Mouse (Mus musculus): ENCODE results near the gene Sorcs1. TPM values are rescaled to one million over a fixed set of nuclear protein-coding genes. Genes with fewer than 3 reads are reported as not detected.

The Sorcs1 gene
- polyA plus RNA-seq, 1 experiment: not detected

- H3K4me2 ChIP-seq (ENCODE audit: low read depth): no peak overlapping the region
- no peak for TF ChIP-seq MYOD1 (IDR thresholded peaks at IDR 0.05; ENCODE audit: control insufficient read depth in 1 of 3, insufficient read length in 2 of 3, low read depth in 2 of 3)
- no peak for TF ChIP-seq REST (IDR thresholded peaks at IDR 0.05; ENCODE audit: insufficient read depth, insufficient read length)
- no peak for TF ChIP-seq CEBPB (IDR thresholded peaks at IDR 0.05; ENCODE audit: insufficient read depth, poor library complexity, severe bottlenecking)
- TF ChIP-seq E2F4 (IDR thresholded peaks at IDR 0.05; ENCODE audit: insufficient read depth): no peak
- no peak for TF ChIP-seq MAX (IDR thresholded peaks at IDR 0.05; ENCODE audit: low read depth)
- no peak for TF ChIP-seq POLR2A (IDR thresholded peaks at IDR 0.05; ENCODE audit: insufficient read length, low read depth)
- no peak for TF ChIP-seq SRF (IDR thresholded peaks at IDR 0.05; ENCODE audit: control insufficient read depth, insufficient read length, low read depth)
- TF ChIP-seq MYOG (IDR thresholded peaks at IDR 0.05; ENCODE audit: control insufficient read depth in 1 of 3, insufficient read depth in 1 of 3, insufficient read length in 2 of 3, low read depth in 2 of 3): no peak
- no peak for TF ChIP-seq POLR2AphosphoS2 (IDR thresholded peaks at IDR 0.05; ENCODE audit: insufficient read length, low read depth)
- no peak for TF ChIP-seq USF1 (IDR thresholded peaks at IDR 0.05; ENCODE audit: low read depth)
- no peak for TF ChIP-seq TCF3 (IDR thresholded peaks at IDR 0.05; ENCODE audit: insufficient read length, low read depth)
- TF ChIP-seq TCF12 (IDR thresholded peaks at IDR 0.05; ENCODE audit: insufficient read depth, poor library complexity, severe bottlenecking): no peak
- H3ac ChIP-seq (ENCODE audit: control insufficient read depth, insufficient read length): no peak overlapping the region
- no peaks in the 10 kb centered on the region for H3K36me3 ChIP-seq (ENCODE audit: control insufficient read depth, insufficient read depth)
- no peak overlapping the region for H3K4me3 ChIP-seq
- H3K27me3 ChIP-seq (ENCODE audit: control insufficient read depth, insufficient read depth, insufficient read length): no peaks in the 10 kb centered on the region
- H3K79me2 ChIP-seq (ENCODE audit: control insufficient read depth, insufficient read depth): no peaks in the 10 kb centered on the region
Measured at GRCm38 (mm10) chr19:50378901-50379300, 299.5 kb downstream of the Sorcs1 start.

GRCm38 (mm10) chr19:50374751-50375150 lies 303.7 kb downstream of the Sorcs1 start:
- TF ChIP-seq TCF3 (IDR thresholded peaks at IDR 0.05; ENCODE audit: insufficient read length, low read depth) (no peak), MYOD1 (IDR thresholded peaks at IDR 0.05; ENCODE audit: control insufficient read depth in 1 of 3, insufficient read length in 2 of 3, low read depth in 2 of 3) (no peak), POLR2A (IDR thresholded peaks at IDR 0.05; ENCODE audit: insufficient read length, low read depth) (no peak), USF1 (IDR thresholded peaks at IDR 0.05; ENCODE audit: low read depth) (no peak), E2F4 (IDR thresholded peaks at IDR 0.05; ENCODE audit: insufficient read depth) (no peak), CEBPB (IDR thresholded peaks at IDR 0.05; ENCODE audit: insufficient read depth, poor library complexity, severe bottlenecking) (no peak)
- no peak overlapping the region for H3ac ChIP-seq (ENCODE audit: control insufficient read depth, insufficient read length)
- H3K36me3 ChIP-seq (ENCODE audit: control insufficient read depth, insufficient read depth): no peaks in the 10 kb centered on the region
- no peaks in the 10 kb centered on the region for H3K79me2 ChIP-seq (ENCODE audit: control insufficient read depth, insufficient read depth)
- no peaks in the 10 kb centered on the region for H3K27me3 ChIP-seq (ENCODE audit: control insufficient read depth, insufficient read depth, insufficient read length)
- no peak overlapping the region for H3K4me3 ChIP-seq
- no peak overlapping the region for H3K4me2 ChIP-seq (ENCODE audit: low read depth)

- no peak for TF ChIP-seq MYOG (IDR thresholded peaks at IDR 0.05; ENCODE audit: control insufficient read depth in 1 of 3, insufficient read depth in 1 of 3, insufficient read length in 2 of 3, low read depth in 2 of 3)
- TF ChIP-seq USF1 (IDR thresholded peaks at IDR 0.05; ENCODE audit: low read depth): no peak
- TF ChIP-seq SRF (IDR thresholded peaks at IDR 0.05; ENCODE audit: control insufficient read depth, insufficient read length, low read depth): no peak
- TF ChIP-seq E2F4 (IDR thresholded peaks at IDR 0.05; ENCODE audit: insufficient read depth): no peak
- no peak for TF ChIP-seq POLR2A (IDR thresholded peaks at IDR 0.05; ENCODE audit: insufficient read length, low read depth)
- no peak for TF ChIP-seq MYOD1 (IDR thresholded peaks at IDR 0.05; ENCODE audit: control insufficient read depth in 1 of 3, insufficient read length in 2 of 3, low read depth in 2 of 3)
- no peak for TF ChIP-seq REST (IDR thresholded peaks at IDR 0.05; ENCODE audit: insufficient read depth, insufficient read length)
- no peak for TF ChIP-seq TCF3 (IDR thresholded peaks at IDR 0.05; ENCODE audit: insufficient read length, low read depth)
- TF ChIP-seq POLR2AphosphoS2 (IDR thresholded peaks at IDR 0.05; ENCODE audit: insufficient read length, low read depth): no peak
- no peak for TF ChIP-seq TCF12 (IDR thresholded peaks at IDR 0.05; ENCODE audit: insufficient read depth, poor library complexity, severe bottlenecking)
- TF ChIP-seq CEBPB (IDR thresholded peaks at IDR 0.05; ENCODE audit: insufficient read depth, poor library complexity, severe bottlenecking): no peak
- TF ChIP-seq MAX (IDR thresholded peaks at IDR 0.05; ENCODE audit: low read depth): no peak
Measured at GRCm38 (mm10) chr19:50366446-50366845, 312.0 kb downstream of the Sorcs1 start.

GRCm38 (mm10) chr19:50362655-50363500 lies 315.6 kb downstream of the Sorcs1 start:
- Histone ChIP-seq H3K36me3 (ENCODE audit: control insufficient read depth, insufficient read depth) (no peaks in the 10 kb centered on the region), H3K4me3 (no peak overlapping the region), H3K4me2 (ENCODE audit: low read depth) (no peak overlapping the region), H3ac (ENCODE audit: control insufficient read depth, insufficient read length) (no peak overlapping the region), H3K79me2 (ENCODE audit: control insufficient read depth, insufficient read depth) (no peaks in the 10 kb centered on the region), H3K27me3 (ENCODE audit: control insufficient read depth, insufficient read depth, insufficient read length) (no peaks in the 10 kb centered on the region)
- TF ChIP-seq MYOD1 (IDR thresholded peaks at IDR 0.05; ENCODE audit: control insufficient read depth in 1 of 3, insufficient read length in 2 of 3, low read depth in 2 of 3) (no peak), POLR2AphosphoS2 (IDR thresholded peaks at IDR 0.05; ENCODE audit: insufficient read length, low read depth) (no peak), TCF12 (IDR thresholded peaks at IDR 0.05; ENCODE audit: insufficient read depth, poor library complexity, severe bottlenecking) (no peak), USF1 (IDR thresholded peaks at IDR 0.05; ENCODE audit: low read depth) (no peak), POLR2A (IDR thresholded peaks at IDR 0.05; ENCODE audit: insufficient read length, low read depth) (no peak), SRF (IDR thresholded peaks at IDR 0.05; ENCODE audit: control insufficient read depth, insufficient read length, low read depth) (no peak), MYOG (IDR thresholded peaks at IDR 0.05; ENCODE audit: control insufficient read depth in 1 of 3, insufficient read depth in 1 of 3, insufficient read length in 2 of 3, low read depth in 2 of 3) (no peak), CEBPB (IDR thresholded peaks at IDR 0.05; ENCODE audit: insufficient read depth, poor library complexity, severe bottlenecking) (no peak), REST (IDR thresholded peaks at IDR 0.05; ENCODE audit: insufficient read depth, insufficient read length) (no peak), E2F4 (IDR thresholded peaks at IDR 0.05; ENCODE audit: insufficient read depth) (no peak), MAX (IDR thresholded peaks at IDR 0.05; ENCODE audit: low read depth) (no peak), TCF3 (IDR thresholded peaks at IDR 0.05; ENCODE audit: insufficient read length, low read depth) (no peak)

More at GRCm38 (mm10) chr19:50366446-50366845, 312.0 kb downstream of the Sorcs1 start:
- Histone ChIP-seq H3ac (ENCODE audit: control insufficient read depth, insufficient read length) (no peak overlapping the region), H3K4me2 (ENCODE audit: low read depth) (no peak overlapping the region), H3K36me3 (ENCODE audit: control insufficient read depth, insufficient read depth) (no peaks in the 10 kb centered on the region), H3K79me2 (ENCODE audit: control insufficient read depth, insufficient read depth) (no peaks in the 10 kb centered on the region), H3K27me3 (ENCODE audit: control insufficient read depth, insufficient read depth, insufficient read length) (no peaks in the 10 kb centered on the region), H3K4me3 (no peak overlapping the region)

Measured in myocyte (in vitro differentiated cells).